Comparison of ENCODE assay signal across 8 mouse cellular contexts in genomic region chr10:80560621-80561020, GRCm38 (mm10). TPM values are rescaled to one million over a fixed set of nuclear protein-coding genes. Genes with fewer than 3 reads are reported as not detected.
A peak's percentile ranks its signal among the peaks of the same experiment; 100 is the strongest.
DNase-seq lines count a peak whose midpoint lies in the region; ATAC-seq and TF ChIP-seq lines count a peak whose summit lies in the region.

No protein-coding gene starts in this region.

- H3K27me3 ChIP-seq in lung, embryonic 14.5 days (ENCODE audit: insufficient read depth, low read length): no peaks in the 10 kb centered on the region
- H3K27me3 ChIP-seq in neural tube, embryonic 14.5 days (ENCODE audit: control insufficient read depth, insufficient read depth, low read length): 0 out of 2 replicates have a peak, but pooled peaks cover 2% of the 10 kb centered on the region

- peak overlapping the region; percentile 99 for H3K4me3 ChIP-seq in lung, embryonic 14.5 days (ENCODE audit: low read depth, low read length)
- peak overlapping the region; percentile 77 for H3K4me3 ChIP-seq in embryonic fibroblast, embryonic 13.5 days (ENCODE audit: insufficient read depth, low read length)
- H3K4me3 ChIP-seq in neural tube, embryonic 14.5 days (ENCODE audit: low read depth, low read length): peak overlapping the region; percentile 99

- peaks cover 10% of the 10 kb centered on the region for H3K4me1 ChIP-seq in lung, embryonic 14.5 days (ENCODE audit: insufficient read depth)
- 0 out of 2 replicates have a peak, but pooled peaks cover 5% of the 10 kb centered on the region for H3K4me1 ChIP-seq in embryonic fibroblast, embryonic 13.5 days (ENCODE audit: control insufficient read depth, insufficient read depth, low read length)
- peaks cover 30% of the 10 kb centered on the region for H3K4me1 ChIP-seq in neural tube, embryonic 14.5 days (ENCODE audit: control insufficient read depth, insufficient read depth, low read length)

- H3K9ac ChIP-seq in lung, embryonic 14.5 days: peak overlapping the region; percentile 97
- H3K9ac ChIP-seq in neural tube, embryonic 14.5 days (replicated peaks; ENCODE audit: low read depth, low read length): peak overlapping the region; percentile 94

- H3K36me3 ChIP-seq in lung, embryonic 14.5 days (ENCODE audit: insufficient read depth): peaks cover 2% of the 10 kb centered on the region; the same call in 1 of the 2 replicates
- no peaks in the 10 kb centered on the region for H3K36me3 ChIP-seq in neural tube, embryonic 14.5 days (ENCODE audit: control insufficient read depth, insufficient read depth, low read length)

- WGBS in lung, embryonic 14.5 days: 0% methylated on average over 13 of the region's 13 CpGs
- WGBS in neural tube, embryonic 14.5 days: 1% methylated on average over 13 of the region's 13 CpGs

- no peak for DNase-seq in lung, embryonic 14.5 days
- no peak for DNase-seq in lung, postnatal 4 days
- DNase-seq in kidney, postnatal 14 days: peak; percentile 39
- no peak for DNase-seq in left cerebral cortex, postnatal 36 days (ENCODE audit: low spot score in 2 of 2)
- DNase-seq in layer of hippocampus, adult 9-10 months (ENCODE audit: low spot score): no peak
- DNase-seq in B cell, adult 2 months: no peak

- TF ChIP-seq POLR2A in embryonic fibroblast, embryonic 13.5 days (IDR thresholded peaks at IDR 0.05; ENCODE audit: low read depth, low read length): no peak

- intact Hi-C loops in left cerebral cortex, postnatal 36 days (cut with DNase I): loop anchor here (1.0 kb wide), 1 partner anchor 114 kb away; no protein-coding TSS in a partner anchor

- no peak for ATAC-seq in lung, embryonic 14.5 days (ENCODE audit: insufficient read depth)
- 0 out of 2 replicates have a peak, but pooled peaks have one; percentile 1 for ATAC-seq in neural tube, embryonic 14.5 days (ENCODE audit: low read depth)

- TF ChIP-seq CTCF in lung, embryonic 14.5 days (IDR thresholded peaks at IDR 0.05; ENCODE audit: low read depth): no peak
- no peak for TF ChIP-seq CTCF in embryonic fibroblast, embryonic 13.5 days (IDR thresholded peaks at IDR 0.05; ENCODE audit: borderline replicate concordance, insufficient read depth, low read length)

- peak overlapping the region; percentile 96 for H3K4me2 ChIP-seq in lung, embryonic 14.5 days
- H3K4me2 ChIP-seq in neural tube, embryonic 14.5 days (ENCODE audit: low read depth, low read length): peak overlapping the region; percentile 87

- H3K9me3 ChIP-seq in lung, embryonic 14.5 days (ENCODE audit: low read depth, low read length): no peaks in the 10 kb centered on the region
- H3K9me3 ChIP-seq in neural tube, embryonic 14.5 days (ENCODE audit: control insufficient read depth, low read length): no peaks in the 10 kb centered on the region

- H3K27ac ChIP-seq in lung, embryonic 14.5 days (ENCODE audit: low read depth): peak overlapping the region; percentile 94; the same call in 1 of the 2 replicates
- H3K27ac ChIP-seq in embryonic fibroblast, embryonic 13.5 days (ENCODE audit: insufficient read depth, low read length): no peak overlapping the region
- peak overlapping the region; percentile 93; the same call in 1 of the 2 replicates for H3K27ac ChIP-seq in neural tube, embryonic 14.5 days (ENCODE audit: low read depth, low read length)

RNA-seq across cellular contexts. Expression of gene Rexo1, which starts 0.7 kb away (rescaled TPM):
- 27.8 and 34.5 TPM in 2 replicates for polyA plus RNA-seq in lung, embryonic 14.5 days (2014; fragmentation: Nextera tagmentation; extraction: Ambion mirVana)
- 19.4 and 21.9 TPM in 2 replicates for polyA plus RNA-seq in embryonic fibroblast, embryonic 13.5 days (2011; ENCODE audit: insufficient read length, low read depth, missing spikeins)
- polyA plus RNA-seq in neural tube, embryonic 14.5 days (2014; fragmentation: Nextera tagmentation; extraction: Ambion mirVana): 30.6 and 30.7 TPM in 2 replicates
- 10 to 100 TPM; 43.5 to 56.8 TPM for total RNA-seq in left cerebral cortex, postnatal 36 days (2021)

RNA-seq across cellular contexts. Expression of gene Klf16, which starts 16.5 kb away (rescaled TPM):
- polyA plus RNA-seq in lung, embryonic 14.5 days (2014; fragmentation: Nextera tagmentation; extraction: Ambion mirVana): 9.5 and 11.8 TPM in 2 replicates
- polyA plus RNA-seq in embryonic fibroblast, embryonic 13.5 days (2011; ENCODE audit: insufficient read length, low read depth, missing spikeins): 15.5 and 15.9 TPM in 2 replicates
- polyA plus RNA-seq in neural tube, embryonic 14.5 days (2014; fragmentation: Nextera tagmentation; extraction: Ambion mirVana): 3.5 and 4.8 TPM in 2 replicates
- total RNA-seq in left cerebral cortex, postnatal 36 days (2021): 10 to 100 TPM; 51.6 to 54.2 TPM

RNA-seq across cellular contexts. Expression of gene Atp8b3, which starts 21.7 kb away (rescaled TPM):
- polyA plus RNA-seq in lung, embryonic 14.5 days (2014; fragmentation: Nextera tagmentation; extraction: Ambion mirVana): 0.09 and 0.14 TPM in 2 replicates
- polyA plus RNA-seq in embryonic fibroblast, embryonic 13.5 days (2011; ENCODE audit: insufficient read length, low read depth, missing spikeins): not detected in 2 replicates
- polyA plus RNA-seq in neural tube, embryonic 14.5 days (2014; fragmentation: Nextera tagmentation; extraction: Ambion mirVana): 0.79 and 1.5 TPM in 2 replicates
- total RNA-seq in left cerebral cortex, postnatal 36 days (2021): under 1 TPM; 0.20 to 0.27 TPM

RNA-seq across cellular contexts. Expression of gene Abhd17a, which starts 29.5 kb away (rescaled TPM):
- polyA plus RNA-seq in lung, embryonic 14.5 days (2014; fragmentation: Nextera tagmentation; extraction: Ambion mirVana): 151 and 153 TPM in 2 replicates
- 42.1 and 58.7 TPM in 2 replicates for polyA plus RNA-seq in embryonic fibroblast, embryonic 13.5 days (2011; ENCODE audit: insufficient read length, low read depth, missing spikeins)
- polyA plus RNA-seq in neural tube, embryonic 14.5 days (2014; fragmentation: Nextera tagmentation; extraction: Ambion mirVana): 144 and 155 TPM in 2 replicates
- total RNA-seq in left cerebral cortex, postnatal 36 days (2021): 100 to 1,000 TPM; 181 to 238 TPM

RNA-seq across cellular contexts. Expression of gene Scamp4, which starts 42.1 kb away (rescaled TPM):
- polyA plus RNA-seq in lung, embryonic 14.5 days (2014; fragmentation: Nextera tagmentation; extraction: Ambion mirVana): 90.5 and 92.8 TPM in 2 replicates
- polyA plus RNA-seq in embryonic fibroblast, embryonic 13.5 days (2011; ENCODE audit: insufficient read length, low read depth, missing spikeins): 57.3 and 62.2 TPM in 2 replicates
- polyA plus RNA-seq in neural tube, embryonic 14.5 days (2014; fragmentation: Nextera tagmentation; extraction: Ambion mirVana): 71.6 and 72.4 TPM in 2 replicates
- 10 to 100 TPM; 40.1 to 45.1 TPM for total RNA-seq in left cerebral cortex, postnatal 36 days (2021)
